Mouse (Mus musculus) liver, adult 2 months (tissue): ENCODE results near the gene Gpr4.

Source experiments
- CTCF ChIP-seq: fragments of 200-500 bp; IDR thresholded peaks from 2 replicates; pipeline ENCODE4 v1.5.1; 2011; ENCODE audit warnings: low read depth, low read length, control low read depth
- POLR2A ChIP-seq: fragments of 200-500 bp; IDR thresholded peaks from 2 replicates; pipeline ENCODE4 v1.6.1; 2011; ENCODE audit warnings: low read length, control low read depth; ENCODE audit not compliant: insufficient read depth; ENCODE audit errors: extremely low read depth

DNA sequence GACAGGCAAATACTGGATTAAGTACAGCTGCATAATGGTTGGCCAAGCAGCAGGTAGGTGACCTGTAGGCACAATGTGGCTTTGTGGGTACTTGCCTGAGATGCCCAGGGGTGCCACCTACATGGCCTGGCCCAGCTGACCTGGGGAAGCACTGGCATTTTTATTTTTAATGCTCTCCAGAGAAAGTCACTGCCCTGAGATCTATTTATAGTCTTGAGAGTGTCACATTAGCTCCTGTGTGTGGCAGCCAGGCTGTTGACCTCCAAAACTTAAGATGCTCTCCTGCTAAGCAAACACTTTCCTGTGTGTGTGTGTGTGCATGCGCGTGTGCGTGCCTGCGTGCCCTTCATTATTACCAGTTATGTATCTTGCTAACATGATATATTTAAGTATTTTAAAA lies 26.0 kb downstream of the Gpr4 start:
- TF ChIP-seq POLR2A (no peak), CTCF (no peak)
